Mouse (Mus musculus) midbrain, embryonic 11.5 days (tissue): Measurements from ENCODE around the gene Gm4491. TPM values are rescaled to one million over a fixed set of nuclear protein-coding genes. Genes with fewer than 3 reads are reported as not detected.

Experiments used
- polyA plus RNA-seq: library from polyadenylated mRNA; unstranded; fragments of >200 nt; fragmentation: Nextera tagmentation; extraction: Ambion mirVana; gene quantifications from 2 replicates; pipeline ENCODE4 v1.2.1, GENCODE M21; 2014

Gene Gm4491
- polyA plus RNA-seq, 1 experiment from 2014 or later, result not detected

Other genes with a start within 250 kb of the Gm4491 start
- 62.5 and 63.3 TPM in 2 replicates for gene Zmym2, start 229.2 kb downstream of the Gm4491 start, polyA plus RNA-seq
- gene Gja3, start 57.8 kb downstream of the Gm4491 start, polyA plus RNA-seq, result 0.44 TPM in 1 of 2 replicates, not detected in the other
- 6.7 and 7.5 TPM in 2 replicates for gene Gjb2, start 11.2 kb downstream of the Gm4491 start, polyA plus RNA-seq
- gene Gjb6, start 17.7 kb upstream of the Gm4491 start, polyA plus RNA-seq, result 2.9 and 3.0 TPM in 2 replicates